17 mouse cellular contexts compared by ENCODE assay signal in the genomic region with DNA sequence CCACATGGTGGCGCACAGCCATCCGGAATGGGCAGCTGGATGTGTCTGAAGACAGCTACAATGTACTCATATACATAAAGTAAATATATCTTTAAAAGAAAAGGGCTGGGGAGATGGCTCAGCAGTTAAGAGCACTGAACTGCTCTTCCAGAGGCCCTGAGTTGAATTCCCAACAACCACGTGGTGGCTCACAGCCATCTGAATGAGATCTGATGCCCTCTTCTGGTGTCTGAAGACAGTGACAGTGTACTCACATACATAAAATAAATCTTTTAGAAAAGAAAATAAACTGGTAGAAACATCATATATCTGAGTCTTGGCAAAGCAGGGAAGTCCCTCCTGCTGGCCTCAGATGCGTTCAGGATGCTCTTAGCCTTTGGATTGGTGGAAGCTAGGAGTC. TPM values are rescaled to one million over a fixed set of nuclear protein-coding genes. Genes with fewer than 3 reads are reported as not detected.
A peak's percentile ranks its signal among the peaks of the same experiment; 100 is the strongest.
DNase-seq lines count a peak whose midpoint lies in the region; TF ChIP-seq lines count a peak whose summit lies in the region.
"Had no signal": no experiment of that assay in that cellular context is flagged by ENCODE, and none has a peak within 500 bp of the region (broad histone marks: within the 10 kb centered on the region; RNA-seq: fewer than 3 reads in every experiment).

No protein-coding gene starts in this region.

- TF ChIP-seq POLR2A in bone marrow macrophage, adult 2 months (IDR thresholded peaks at IDR 0.05; ENCODE audit: borderline replicate concordance, low read depth, low read length), result no peak

- 0 out of 2 replicates have a peak, but pooled peaks cover 2% of the 10 kb centered on the region for H3K4me1 ChIP-seq in bone marrow macrophage, adult 2 months (ENCODE audit: control insufficient read depth, insufficient read depth, low read length)

- intact Hi-C loops in gastrocnemius, adult 2 months (cut with DNase I), result no loop called here
- intact Hi-C loops in left cerebral cortex, adult 2 months (cut with DNase I), result loop anchor here (5.0 to 10.0 kb wide), 2 partner anchors 265 to 762 kb away; partner anchors contain the start of gene Clspn
- intact Hi-C loops in left cerebral cortex, postnatal 36 days (cut with DNase I), result loop anchor here (10.0 kb wide), 2 partner anchors 262 to 762 kb away; partner anchors contain the start of gene Clspn

- peak; percentile 43 for TF ChIP-seq CTCF in gastrocnemius, adult 2 months (IDR thresholded peaks at IDR 0.05)
- TF ChIP-seq CTCF in left cerebral cortex, adult 2 months (IDR thresholded peaks at IDR 0.05), result peak; percentile 50
- peak; percentile 22; the same call in 1 of the 2 replicates for TF ChIP-seq CTCF in bone marrow macrophage, adult 2 months (IDR thresholded peaks at IDR 0.05; ENCODE audit: low read depth, low read length)

- no peak for DNase-seq in gastrocnemius, adult 2 months
- DNase-seq in gastrocnemius, adult 18-20 months (ENCODE audit: low spot score), result no peak
- no peak for DNase-seq in left cerebral cortex, adult 2 months (ENCODE audit: extremely low spot score in 1 of 2, low spot score in 2 of 2)
- no peak for DNase-seq in left cerebral cortex, postnatal 36 days (ENCODE audit: low spot score in 2 of 2)
- peak; percentile 50 for DNase-seq in 416B (ENCODE audit: low read depth)
- no peak for DNase-seq in cerebellum, adult 9-10 months
- no peak for DNase-seq in urinary bladder, postnatal 4 days (ENCODE audit: low spot score in 2 of 2)
- DNase-seq: cerebellum, adult 18-20 months; kidney, adult 18-20 months; right cerebral cortex, postnatal 14 days; thymus, postnatal 14 days had no signal

- H3K4me3 ChIP-seq in gastrocnemius, adult 2 months, result no peak overlapping the region
- H3K4me3 ChIP-seq in left cerebral cortex, adult 2 months, result no peak overlapping the region
- no peak overlapping the region for H3K4me3 ChIP-seq in bone marrow macrophage, adult 2 months (ENCODE audit: insufficient read depth, low read length)
- H3K4me3 ChIP-seq: limb, embryonic 12.5 days had no signal

- no peak overlapping the region for H3K27ac ChIP-seq in gastrocnemius, adult 2 months
- H3K27ac ChIP-seq in left cerebral cortex, adult 2 months, result no peak overlapping the region
- no peak overlapping the region for H3K27ac ChIP-seq in bone marrow macrophage, adult 2 months (ENCODE audit: insufficient read depth, low read depth, low read length)
- H3K27ac ChIP-seq: limb, embryonic 12.5 days had no signal

RNA-seq across cellular contexts. Expression of gene Gja4, which starts 3.3 kb away (rescaled TPM):
- total RNA-seq in gastrocnemius, adult 2 months (2021), result 1 to 10 TPM; 3.4 to 5.2 TPM
- 1 to 10 TPM; 2.3 to 2.5 TPM for total RNA-seq in gastrocnemius, adult 18-20 months (2021)
- 1 to 10 TPM; 4.1 to 4.5 TPM for total RNA-seq in left cerebral cortex, adult 2 months (2021)
- total RNA-seq in left cerebral cortex, postnatal 36 days (2021), result 1 to 10 TPM; 3.6 to 4.5 TPM
- not detected in 2 replicates for polyA plus RNA-seq in bone marrow macrophage, adult 2 months (2012; ENCODE audit: insufficient read depth, insufficient read length, missing spikeins)
- total RNA-seq: hematopoietic stem cell, adult 5-6 weeks; megakaryocyte progenitor cell, adult 5-6 weeks had no signal

RNA-seq across cellular contexts. Expression of gene Gjb3, which starts 13.5 kb away (rescaled TPM):
- total RNA-seq in gastrocnemius, adult 2 months (2021), result not detected
- total RNA-seq in gastrocnemius, adult 18-20 months (2021), result not detected
- under 1 TPM in 1 of 2 experiments, not detected in 1; 0.21 TPM for total RNA-seq in left cerebral cortex, adult 2 months (2021)
- total RNA-seq in left cerebral cortex, postnatal 36 days (2021), result not detected
- not detected in 2 replicates for polyA plus RNA-seq in bone marrow macrophage, adult 2 months (2012; ENCODE audit: insufficient read depth, insufficient read length, missing spikeins)

RNA-seq across cellular contexts. Expression of gene Gjb4, which starts 36.7 kb away (rescaled TPM):
- not detected for total RNA-seq in gastrocnemius, adult 2 months (2021)
- total RNA-seq in gastrocnemius, adult 18-20 months (2021), result not detected
- not detected for total RNA-seq in left cerebral cortex, adult 2 months (2021)
- not detected for total RNA-seq in left cerebral cortex, postnatal 36 days (2021)
- polyA plus RNA-seq in bone marrow macrophage, adult 2 months (2012; ENCODE audit: insufficient read depth, insufficient read length, missing spikeins), result not detected in 2 replicates
- total RNA-seq: adrenal gland, postnatal 4 days; hematopoietic stem cell, adult 5-6 weeks; layer of hippocampus, postnatal 14 days; megakaryocyte progenitor cell, adult 5-6 weeks had no signal
- polyA plus RNA-seq: limb, embryonic 12.5 days had no signal

RNA-seq across cellular contexts. Expression of gene Gjb5, which starts 40.8 kb away (rescaled TPM):
- not detected for total RNA-seq in gastrocnemius, adult 2 months (2021)
- total RNA-seq in gastrocnemius, adult 18-20 months (2021), result not detected
- total RNA-seq in left cerebral cortex, adult 2 months (2021), result under 1 TPM in 1 of 2 experiments, not detected in 1; 0.20 TPM
- not detected for total RNA-seq in left cerebral cortex, postnatal 36 days (2021)
- not detected in 2 replicates for polyA plus RNA-seq in bone marrow macrophage, adult 2 months (2012; ENCODE audit: insufficient read depth, insufficient read length, missing spikeins)
- total RNA-seq: hematopoietic stem cell, adult 5-6 weeks; layer of hippocampus, postnatal 14 days; megakaryocyte progenitor cell, adult 5-6 weeks had no signal
